Mouse (Mus musculus) hindbrain, embryonic 16.5 days (tissue): Measurements from ENCODE around the gene Slc25a41. TPM values are rescaled to one million over a fixed set of nuclear protein-coding genes. Genes with fewer than 3 reads are reported as not detected.

Source experiments
- ATAC-seq: fragments of 200-750 bp; cut with Nextera tagmentation; 2 replicates; pipeline ENCODE4 v1.8.0; 2017; ENCODE audit warnings: moderate TSS enrichment, moderate library complexity
- H3K27ac ChIP-seq: fragments of 300-500 bp; sonication (generic); 2 replicates; pipeline ENCODE4 v1.5.1; 2014; ENCODE audit warnings: low read depth, mild to moderate bottlenecking, control low read depth, low read length, moderate library complexity
- H3K27me3 ChIP-seq: fragments of 300-500 bp; sonication (generic); replicated peaks from 2 replicates; pipeline ENCODE4 v1.6.1; 2014; ENCODE audit warnings: low read length; ENCODE audit not compliant: control insufficient read depth, insufficient read depth
- H3K36me3 ChIP-seq: fragments of 300-500 bp; sonication (generic); 2 replicates; pipeline ENCODE4 v1.6.1; 2014; ENCODE audit warnings: mild to moderate bottlenecking, low read length, moderate library complexity, mixed read lengths; ENCODE audit not compliant: control insufficient read depth, insufficient read depth
- H3K4me1 ChIP-seq: fragments of 300-500 bp; sonication (generic); 2 replicates; pipeline ENCODE4 v1.6.1; 2014; ENCODE audit warnings: low read depth, low read length; ENCODE audit not compliant: control insufficient read depth, insufficient read depth
- H3K4me2 ChIP-seq: fragments of 300-500 bp; sonication (generic); 2 replicates; pipeline ENCODE4 v1.6.1; 2014; ENCODE audit warnings: mild to moderate bottlenecking, low read length, control low read depth, moderate library complexity
- H3K4me3 ChIP-seq: fragments of 300-500 bp; sonication (generic); 2 replicates; pipeline ENCODE4 v1.5.1; 2014; ENCODE audit warnings: mild to moderate bottlenecking, low read length, control low read depth, moderate library complexity
- H3K9ac ChIP-seq: fragments of 300-500 bp; sonication (generic); 2 replicates; pipeline ENCODE4 v1.6.1; 2014; ENCODE audit warnings: low read depth, mild to moderate bottlenecking, control low read depth, low read length, moderate library complexity
- H3K9me3 ChIP-seq: fragments of 300-500 bp; sonication (generic); 2 replicates; pipeline ENCODE4 v1.6.1; 2014; ENCODE audit warnings: mild to moderate bottlenecking, low read length, moderate library complexity; ENCODE audit not compliant: control insufficient read depth
- WGBS: fragments of 180-500 bp; shearing (Covaris S2); extraction: QIAGEN DNeasy Blood & Tissue Kit; methylation state at CpG from one replicate; pipeline ENCODE4 v1.1.7; 2014; 5-methylcytosine and 5-hydroxymethylcytosine counted together
- polyA plus RNA-seq: library from polyadenylated mRNA; unstranded; fragments of >200 nt; fragmentation: Nextera tagmentation; extraction: Ambion mirVana; gene quantifications from 2 replicates; pipeline ENCODE4 v1.2.1, GENCODE M21; 2015

Gene Slc25a41
- polyA plus RNA-seq: not detected in 2 replicates

GRCm38 (mm10) chr17:57041554-57041953, at the start of gene Slc25a41:
Gene Slc25a41, minus strand, starts transcription at chr17:57041654.
- H3K36me3 ChIP-seq: peaks cover 14% of the 10 kb centered on the region; the same call in 1 of the 2 replicates
- no peak within 1 kb of the TSS for H3K4me2 ChIP-seq
- H3K27ac ChIP-seq: no peak within 1 kb of the TSS
- no peaks in the 10 kb centered on the region for H3K4me1 ChIP-seq
- no peak within 1 kb of the TSS for H3K9ac ChIP-seq
- ATAC-seq: no peak
- H3K9me3 ChIP-seq: no peaks in the 10 kb centered on the region
- 75% methylated on average over 8 of the region's 8 CpGs for WGBS
- no peak within 1 kb of the TSS for H3K4me3 ChIP-seq
- peaks cover 6% of the 10 kb centered on the region; the same call in 1 of the 2 replicates for H3K27me3 ChIP-seq

- Histone ChIP-seq H3K4me2 (peak within 1 kb of the TSS; percentile 62), H3K36me3 (no peaks in the 10 kb centered on the region), H3K4me3 (peak within 1 kb of the TSS; percentile 68), H3K9ac (peak within 1 kb of the TSS; percentile 84), H3K9me3 (no peaks in the 10 kb centered on the region), H3K27me3 (no peaks in the 10 kb centered on the region), H3K4me1 (peaks cover 10% of the 10 kb centered on the region), H3K27ac (peak within 1 kb of the TSS; percentile 81)
- WGBS: under 1% methylated on average over 31 of the region's 31 CpGs
- ATAC-seq: peak; percentile 96
These were observed 45.8 kb upstream of the Slc25a41 start, which contains the start of gene Tubb4a for GRCm38 (mm10) chr17:57087049-57087832. Gene Tubb4a, minus strand, starts transcription at chr17:57087782.

DNA sequence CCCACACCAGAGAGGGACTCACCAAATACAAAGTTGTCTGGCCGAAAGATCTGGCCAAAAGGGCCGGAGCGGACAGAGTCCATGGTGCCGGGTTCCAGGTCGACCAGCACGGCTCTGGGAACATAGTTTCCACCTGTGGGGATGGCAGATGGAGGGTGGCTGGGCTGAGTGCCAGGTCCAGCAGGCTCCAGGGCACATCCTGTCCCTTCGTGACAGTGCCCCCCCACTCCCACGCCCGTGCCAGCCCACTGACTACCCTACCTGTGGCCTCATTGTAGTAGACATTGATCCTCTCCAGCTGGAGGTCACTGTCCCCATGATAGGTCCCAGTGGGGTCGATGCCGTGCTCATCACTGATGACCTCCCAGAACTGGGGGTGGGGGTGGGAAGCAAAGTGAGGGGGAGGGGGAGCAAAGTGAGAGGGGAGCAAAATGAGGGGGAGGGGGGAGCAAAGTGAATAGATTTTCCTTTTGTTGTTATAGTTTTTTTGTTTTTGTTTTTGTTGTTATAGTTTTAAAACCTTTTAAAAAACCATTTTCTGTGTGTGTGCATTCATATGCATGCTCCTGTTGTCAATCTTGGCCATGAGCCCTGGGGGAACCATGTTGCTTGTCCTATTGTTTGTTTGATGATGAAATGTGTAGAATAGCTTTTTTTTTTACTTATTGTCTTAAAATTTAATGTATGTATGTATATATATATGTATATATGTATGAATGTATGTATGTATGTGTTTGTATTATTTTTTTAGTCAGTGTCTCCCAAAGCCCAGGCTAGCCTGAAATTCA, 44.7 kb upstream of the Slc25a41 start:
- ATAC-seq: no peak
- H3K9ac ChIP-seq: no peak overlapping the region
- no peak overlapping the region for H3K27ac ChIP-seq

GRCm38 (mm10) chr17:57082481-57082880, 41.0 kb upstream of the Slc25a41 start:
- Histone ChIP-seq H3K27me3 (no peaks in the 10 kb centered on the region), H3K27ac (no peak overlapping the region), H3K9ac (no peak overlapping the region), H3K4me1 (peaks cover 10% of the 10 kb centered on the region), H3K4me2 (no peak overlapping the region), H3K36me3 (peaks cover 17% of the 10 kb centered on the region), H3K4me3 (no peak overlapping the region), H3K9me3 (no peaks in the 10 kb centered on the region)
- ATAC-seq: no peak
- WGBS: 83% methylated on average over 5 of the region's 5 CpGs

More for the DNA sequence above, 44.7 kb upstream of the Slc25a41 start:
- Histone ChIP-seq H3K4me2 (peak overlapping the region; percentile 62), H3K27me3 (no peaks in the 10 kb centered on the region), H3K4me3 (peak overlapping the region; percentile 68), H3K36me3 (peaks cover 6% of the 10 kb centered on the region), H3K4me1 (peaks cover 10% of the 10 kb centered on the region), H3K9me3 (no peaks in the 10 kb centered on the region)
- 87% methylated on average over 11 of the region's 11 CpGs for WGBS

- peaks cover 7% of the 10 kb centered on the region for H3K4me1 ChIP-seq
- H3K27ac ChIP-seq: no peak overlapping the region
- H3K4me3 ChIP-seq: no peak overlapping the region
- H3K27me3 ChIP-seq: no peaks in the 10 kb centered on the region; the same call in 1 of the 2 replicates
- no peaks in the 10 kb centered on the region for H3K9me3 ChIP-seq
- WGBS: 96% methylated on average over 31 of the region's 31 CpGs
- no peak overlapping the region for H3K4me2 ChIP-seq
- no peak for ATAC-seq
- peaks cover 17% of the 10 kb centered on the region for H3K36me3 ChIP-seq
- no peak overlapping the region for H3K9ac ChIP-seq
These were observed 39.9 kb upstream of the Slc25a41 start for GRCm38 (mm10) chr17:57081234-57081842.

DNA sequence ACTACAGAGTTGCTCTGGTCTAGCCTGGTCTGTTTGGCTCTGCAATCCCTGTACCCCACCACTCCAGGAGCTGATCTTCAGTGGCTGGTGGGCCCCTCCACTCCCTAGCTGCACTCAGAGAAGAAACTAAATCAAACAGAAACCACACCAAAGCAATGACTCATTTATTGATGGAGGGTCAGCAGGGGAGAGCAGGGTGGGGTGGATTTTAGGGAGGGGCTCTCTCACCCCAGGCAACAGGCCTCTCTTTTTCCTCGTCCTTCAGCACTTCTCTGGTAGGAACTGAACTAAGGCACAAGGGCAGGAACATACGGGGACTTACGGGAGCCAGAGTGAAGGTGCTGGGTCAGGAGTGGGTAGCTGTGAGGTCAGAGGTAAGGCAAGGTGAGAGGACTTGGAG, 38.5 kb upstream of the Slc25a41 start:
- Histone ChIP-seq H3K4me2 (no peak overlapping the region), H3K4me3 (no peak overlapping the region), H3K27ac (no peak overlapping the region), H3K9ac (no peak overlapping the region), H3K9me3 (no peaks in the 10 kb centered on the region), H3K27me3 (no peaks in the 10 kb centered on the region; the same call in 1 of the 2 replicates), H3K4me1 (no peaks in the 10 kb centered on the region), H3K36me3 (peaks cover 17% of the 10 kb centered on the region)
- 73% methylated on average over 3 of the region's 3 CpGs for WGBS
- ATAC-seq: no peak

DNA sequence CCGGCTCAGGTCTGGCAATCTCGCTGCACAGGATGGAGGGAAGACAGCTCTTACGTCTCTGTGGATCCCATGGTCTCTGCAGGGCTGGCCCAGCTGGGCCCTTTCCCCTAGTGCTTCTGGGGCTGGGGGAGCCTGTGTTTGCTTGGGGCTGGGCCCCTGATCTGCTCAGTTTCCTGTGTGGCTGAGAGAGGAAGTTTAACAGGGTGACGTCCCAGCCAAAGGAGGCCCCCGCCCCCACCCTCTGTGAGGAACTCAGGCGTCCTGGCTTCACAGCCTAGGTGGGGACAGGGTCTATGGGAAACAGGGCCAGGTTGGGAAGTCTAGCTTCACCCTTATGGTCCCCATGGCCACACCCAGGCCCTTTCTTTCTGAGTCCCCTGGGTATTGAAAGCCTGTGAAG, 36.9 kb upstream of the Slc25a41 start, which contains the start of gene Dennd1c:
Gene Dennd1c, minus strand, starts transcription at position 179 of the 400 bp plus-strand sequence.
- Histone ChIP-seq H3K36me3 (peaks cover 17% of the 10 kb centered on the region), H3K27ac (no peak within 1 kb of the TSS), H3K9ac (no peak within 1 kb of the TSS), H3K4me1 (no peaks in the 10 kb centered on the region), H3K27me3 (no peaks in the 10 kb centered on the region; the same call in 1 of the 2 replicates), H3K9me3 (no peaks in the 10 kb centered on the region), H3K4me3 (no peak within 1 kb of the TSS), H3K4me2 (no peak within 1 kb of the TSS)
- WGBS: 59% methylated on average over 6 of the region's 6 CpGs
- peak; percentile 32; the same call in 1 of the 2 replicates for ATAC-seq

GRCm38 (mm10) chr17:57076916-57077315, 35.5 kb upstream of the Slc25a41 start:
- Histone ChIP-seq H3K36me3 (peaks cover 17% of the 10 kb centered on the region), H3K9ac (no peak overlapping the region), H3K4me3 (no peak overlapping the region), H3K27me3 (no peaks in the 10 kb centered on the region; the same call in 1 of the 2 replicates), H3K4me1 (no peaks in the 10 kb centered on the region), H3K27ac (no peak overlapping the region), H3K4me2 (no peak overlapping the region), H3K9me3 (no peaks in the 10 kb centered on the region)
- 71% methylated on average over 3 of the region's 3 CpGs for WGBS
- no peak for ATAC-seq
